In the genomic region with DNA sequence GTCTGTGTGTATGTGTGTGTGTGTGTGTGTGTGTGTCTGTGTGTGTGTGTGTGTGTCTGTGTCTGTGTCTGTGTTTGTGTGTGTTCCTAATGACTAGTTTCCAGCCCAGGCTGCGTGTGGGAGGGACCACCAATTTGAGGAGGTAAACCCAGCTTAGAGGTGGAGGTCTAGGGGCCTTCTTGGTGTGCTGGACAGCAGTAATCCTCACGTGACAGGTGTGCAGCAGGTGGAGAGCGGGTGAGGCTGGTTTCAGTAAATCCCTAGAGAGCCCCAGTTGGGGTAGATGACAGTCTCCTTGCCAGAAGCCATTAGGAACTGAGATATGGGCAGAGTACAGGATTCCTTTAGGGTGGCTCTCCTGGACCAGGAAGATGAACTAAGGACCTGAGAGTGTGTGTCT, we compare ENCODE assay signal across 14 mouse cellular contexts. TPM values are rescaled to one million over a fixed set of nuclear protein-coding genes. Genes with fewer than 3 reads are reported as not detected.
DNase-seq lines count a peak whose midpoint lies in the region; ATAC-seq and TF ChIP-seq lines count a peak whose summit lies in the region.
"Had no signal": no experiment of that assay in that cellular context is flagged by ENCODE, and none has a peak within 500 bp of the region (broad histone marks: within the 10 kb centered on the region; RNA-seq: fewer than 3 reads in every experiment).

No protein-coding gene starts in this region.

- no peak overlapping the region for H3K4me2 ChIP-seq in heart, embryonic 15.5 days
- H3K4me2 ChIP-seq in liver, embryonic 13.5 days: no peak overlapping the region
- no peak overlapping the region for H3K4me2 ChIP-seq in liver, embryonic 11.5 days
- H3K4me2 ChIP-seq in embryonic facial prominence, embryonic 15.5 days (replicated peaks): no peak overlapping the region
- H3K4me2 ChIP-seq: heart, embryonic 13.5 days; midbrain, embryonic 13.5 days had no signal

- no peak overlapping the region for H3K4me3 ChIP-seq in heart, embryonic 15.5 days
- no peak overlapping the region for H3K4me3 ChIP-seq in liver, embryonic 13.5 days (replicated peaks)
- H3K4me3 ChIP-seq in liver, embryonic 11.5 days (ENCODE audit: low read depth, low read length): no peak overlapping the region
- peak overlapping the region; percentile 59 for H3K4me3 ChIP-seq in E14TG2a.4 (replicated peaks; ENCODE audit: low read length)
- H3K4me3 ChIP-seq in embryonic facial prominence, embryonic 15.5 days (replicated peaks): no peak overlapping the region
- H3K4me3 ChIP-seq: heart, embryonic 13.5 days; midbrain, embryonic 13.5 days had no signal

- H3K9me3 ChIP-seq in heart, embryonic 15.5 days (replicated peaks): no peaks in the 10 kb centered on the region
- no peaks in the 10 kb centered on the region for H3K9me3 ChIP-seq in liver, embryonic 13.5 days (replicated peaks)
- H3K9me3 ChIP-seq in liver, embryonic 11.5 days (ENCODE audit: control insufficient read depth, low read length): no peaks in the 10 kb centered on the region
- H3K9me3 ChIP-seq in E14TG2a.4 (ENCODE audit: low read length): no peaks in the 10 kb centered on the region
- H3K9me3 ChIP-seq in embryonic facial prominence, embryonic 15.5 days (replicated peaks): no peaks in the 10 kb centered on the region
- H3K9me3 ChIP-seq: G1E; heart, embryonic 13.5 days; midbrain, embryonic 13.5 days had no signal

- WGBS in heart, embryonic 15.5 days: 86% methylated on average over 3 of the region's 3 CpGs
- WGBS in liver, embryonic 13.5 days (ENCODE audit: insufficient replicate concordance): 70% methylated on average over 3 of the region's 3 CpGs
- 90% methylated on average over 3 of the region's 3 CpGs for WGBS in liver, embryonic 11.5 days
- 75% methylated on average over 3 of the region's 3 CpGs for WGBS in embryonic facial prominence, embryonic 15.5 days

- no peak for ATAC-seq in heart, embryonic 15.5 days (replicated peaks; ENCODE audit: insufficient number of reproducible peaks, insufficient read depth, low FRiP score, low read depth)
- ATAC-seq in liver, embryonic 13.5 days (ENCODE audit: low read depth): no peak
- no peak for ATAC-seq in liver, embryonic 11.5 days (replicated peaks; ENCODE audit: low FRiP score)
- ATAC-seq in embryonic facial prominence, embryonic 15.5 days (ENCODE audit: insufficient number of reproducible peaks, low FRiP score, low TSS enrichment, low read depth): no peak
- ATAC-seq: activated CD4-positive, CD25-positive, alpha-beta regulatory T cell, adult 4 months had no signal

- no peak for DNase-seq in heart, postnatal 10 days
- no peak for DNase-seq in liver, embryonic 13.5 days
- DNase-seq in liver, embryonic 11.5 days (ENCODE audit: low spot score): no peak
- DNase-seq in right cerebral cortex, adult 18-20 months: no peak
- no peak for DNase-seq in cerebellum, adult 9-10 months
- DNase-seq: heart, postnatal 4 days; kidney, adult 8-10 months had no signal

- TF ChIP-seq CTCF in E14TG2a.4 (conservative IDR thresholded peaks at IDR 0.05; ENCODE audit: low read length): no peak

- intact Hi-C loops in heart, postnatal 10 days (cut with DNase I): no loop called here

- no peaks in the 10 kb centered on the region for H3K27me3 ChIP-seq in heart, embryonic 15.5 days
- no peaks in the 10 kb centered on the region for H3K27me3 ChIP-seq in liver, embryonic 13.5 days
- H3K27me3 ChIP-seq in liver, embryonic 11.5 days (replicated peaks; ENCODE audit: control insufficient read depth, insufficient read depth, low read length): no peaks in the 10 kb centered on the region
- H3K27me3 ChIP-seq in E14TG2a.4 (ENCODE audit: insufficient read depth, low read length): no peaks in the 10 kb centered on the region
- H3K27me3 ChIP-seq in embryonic facial prominence, embryonic 15.5 days: no peaks in the 10 kb centered on the region
- H3K27me3 ChIP-seq: heart, embryonic 13.5 days; midbrain, embryonic 13.5 days had no signal

- H3K36me3 ChIP-seq in heart, embryonic 15.5 days: peaks cover 27% of the 10 kb centered on the region
- peaks cover 28% of the 10 kb centered on the region for H3K36me3 ChIP-seq in liver, embryonic 13.5 days
- peaks cover 12% of the 10 kb centered on the region for H3K36me3 ChIP-seq in liver, embryonic 11.5 days (ENCODE audit: control insufficient read depth, insufficient read depth, low read length)
- H3K36me3 ChIP-seq in E14TG2a.4 (ENCODE audit: insufficient read depth, low read length): peaks cover 76% of the 10 kb centered on the region
- peaks cover 28% of the 10 kb centered on the region for H3K36me3 ChIP-seq in embryonic facial prominence, embryonic 15.5 days
- H3K36me3 ChIP-seq: G1E had no signal

- peaks cover 41% of the 10 kb centered on the region for H3K4me1 ChIP-seq in heart, embryonic 15.5 days (replicated peaks)
- peaks cover 33% of the 10 kb centered on the region for H3K4me1 ChIP-seq in liver, embryonic 13.5 days (replicated peaks)
- peaks cover 13% of the 10 kb centered on the region for H3K4me1 ChIP-seq in liver, embryonic 11.5 days (replicated peaks; ENCODE audit: control insufficient read depth, insufficient read depth, low read length)
- peaks cover 96% of the 10 kb centered on the region for H3K4me1 ChIP-seq in E14TG2a.4 (replicated peaks; ENCODE audit: low read depth, low read length)
- H3K4me1 ChIP-seq in embryonic facial prominence, embryonic 15.5 days: peaks cover 56% of the 10 kb centered on the region

- H3K27ac ChIP-seq in heart, embryonic 15.5 days: peak overlapping the region; percentile 34; the same call in 1 of the 2 replicates
- peak overlapping the region; percentile 36; the same call in 1 of the 2 replicates for H3K27ac ChIP-seq in liver, embryonic 13.5 days
- H3K27ac ChIP-seq in liver, embryonic 11.5 days (ENCODE audit: low read depth, low read length): no peak overlapping the region
- H3K27ac ChIP-seq in embryonic facial prominence, embryonic 15.5 days (replicated peaks): peak overlapping the region; percentile 9; the same call in 1 of the 2 replicates
- H3K27ac ChIP-seq: heart, embryonic 13.5 days had no signal

- H3K9ac ChIP-seq in heart, embryonic 15.5 days: no peak overlapping the region
- peak overlapping the region; percentile 17; the same call in 1 of the 2 replicates for H3K9ac ChIP-seq in liver, embryonic 13.5 days
- H3K9ac ChIP-seq in liver, embryonic 11.5 days (ENCODE audit: low read depth, low read length): no peak overlapping the region
- H3K9ac ChIP-seq in embryonic facial prominence, embryonic 15.5 days: no peak overlapping the region
- H3K9ac ChIP-seq: heart, embryonic 13.5 days had no signal

RNA-seq across cellular contexts. Expression of gene Bahcc1, which starts 36.3 kb away (rescaled TPM):
- polyA plus RNA-seq in heart, embryonic 15.5 days (2015; fragmentation: Nextera tagmentation; extraction: Ambion mirVana): 4.2 and 5.7 TPM in 2 replicates
- 10 to 100 TPM in 1 of 2 experiments, 1 to 10 TPM in 1; 8.8 to 14.1 TPM for total RNA-seq in heart, postnatal 10 days (2021)
- polyA plus RNA-seq in liver, embryonic 13.5 days (2015; fragmentation: Nextera tagmentation; extraction: Ambion mirVana): 1.3 and 1.4 TPM in 2 replicates
- polyA plus RNA-seq in liver, embryonic 11.5 days (2014; fragmentation: Nextera tagmentation; extraction: Ambion mirVana): 6.7 and 8.8 TPM in 2 replicates
- polyA plus RNA-seq in embryonic facial prominence, embryonic 15.5 days (2015; fragmentation: Nextera tagmentation; extraction: Ambion mirVana): 7.9 and 9.3 TPM in 2 replicates
- polyA plus RNA-seq: activated CD4-positive, CD25-positive, alpha-beta regulatory T cell, adult 4 months had no signal
